Mouse (Mus musculus) left cerebral cortex, adult 11 months (tissue): ENCODE data around the gene Sidt2.

Source experiments
- DNase-seq: peaks from one replicate; pipeline ENCODE4 v3.0.0; 2022; ENCODE audit warnings: low spot score

The Sidt2 gene

DNA sequence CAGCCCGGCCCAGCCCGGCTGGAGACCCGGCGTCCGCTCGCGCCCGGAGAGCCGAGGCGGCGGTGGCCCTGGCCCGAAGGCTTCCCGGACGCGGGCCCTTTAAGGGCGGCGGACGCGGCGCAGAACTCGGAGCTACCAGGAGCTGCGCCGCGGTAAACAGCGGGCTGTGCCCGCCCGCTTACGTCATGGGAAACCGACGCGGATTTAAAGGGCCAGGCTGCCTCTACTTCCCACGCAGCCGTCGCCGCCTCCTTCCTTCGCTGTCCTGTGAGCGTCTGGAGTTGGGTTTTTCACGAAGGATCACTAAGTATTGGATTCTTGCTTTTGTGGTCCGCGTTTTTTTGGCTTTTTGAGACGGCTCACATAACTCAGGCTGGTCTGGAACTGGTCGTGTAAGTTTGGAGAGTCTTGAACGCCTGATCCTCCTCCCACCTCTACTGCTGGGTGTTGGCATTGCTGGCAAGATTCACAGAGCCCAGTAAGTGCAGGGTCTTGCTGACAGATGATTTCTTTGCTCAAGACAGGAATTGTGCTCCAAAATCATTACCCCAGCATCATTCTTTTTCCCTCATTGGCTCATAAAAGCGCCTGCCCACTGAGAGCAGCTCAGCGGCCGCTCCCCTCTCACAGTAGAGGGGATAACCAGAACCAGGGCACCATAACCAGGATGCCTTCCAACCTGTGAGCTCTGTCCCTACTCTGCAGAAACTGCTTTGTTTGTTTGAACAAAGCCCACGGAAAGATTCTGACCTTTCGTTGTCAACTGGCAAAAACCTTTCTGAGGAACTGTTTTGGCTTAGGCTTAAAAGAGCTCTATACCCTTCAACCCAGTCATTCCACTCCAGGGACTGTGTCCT is at the start of gene Sidt2:
Gene Sidt2 (minus strand): TSS at position 152 of the 857 bp plus-strand sequence.
- peak; percentile 86 for DNase-seq

DNA sequence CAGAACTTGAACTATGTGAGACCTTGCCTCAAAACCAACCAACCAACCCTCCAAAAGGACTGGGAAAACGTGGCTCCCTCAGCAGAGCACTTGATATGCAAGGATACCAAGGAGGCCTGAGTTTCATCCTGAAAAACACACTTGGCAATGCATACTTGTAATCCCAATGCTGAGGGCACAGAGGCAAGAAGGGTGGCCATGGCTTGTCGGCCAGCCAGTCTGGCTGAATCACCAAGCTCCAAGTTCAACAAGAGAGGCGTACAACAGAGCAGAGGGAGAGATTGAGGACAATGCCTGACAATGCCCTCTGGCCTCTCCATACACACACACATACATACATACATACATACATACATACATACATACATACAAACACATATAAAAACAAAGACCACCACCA is 49.5 kb upstream of the Sidt2 start:
- no peak for DNase-seq

DNA sequence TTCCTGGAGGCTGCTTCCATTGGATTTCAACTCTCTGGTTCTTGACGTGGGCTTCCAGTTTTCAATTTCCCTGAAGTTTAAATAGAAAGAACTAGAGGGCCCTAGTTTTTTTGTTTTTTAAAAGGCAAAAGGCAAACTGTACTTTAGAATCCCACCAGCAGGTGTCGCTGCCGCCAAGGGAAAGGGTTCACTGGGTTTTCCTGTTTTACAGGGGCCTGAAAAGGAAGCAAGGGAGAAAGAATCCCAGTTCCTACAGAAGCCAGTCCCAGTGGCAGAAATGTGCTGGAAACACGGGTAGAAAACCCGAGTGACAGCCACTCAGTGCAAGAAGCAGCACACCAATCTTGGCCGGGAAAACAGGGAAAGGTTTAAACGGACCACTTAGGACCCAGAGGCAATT is 48.7 kb upstream of the Sidt2 start:
- DNase-seq: no peak

DNA sequence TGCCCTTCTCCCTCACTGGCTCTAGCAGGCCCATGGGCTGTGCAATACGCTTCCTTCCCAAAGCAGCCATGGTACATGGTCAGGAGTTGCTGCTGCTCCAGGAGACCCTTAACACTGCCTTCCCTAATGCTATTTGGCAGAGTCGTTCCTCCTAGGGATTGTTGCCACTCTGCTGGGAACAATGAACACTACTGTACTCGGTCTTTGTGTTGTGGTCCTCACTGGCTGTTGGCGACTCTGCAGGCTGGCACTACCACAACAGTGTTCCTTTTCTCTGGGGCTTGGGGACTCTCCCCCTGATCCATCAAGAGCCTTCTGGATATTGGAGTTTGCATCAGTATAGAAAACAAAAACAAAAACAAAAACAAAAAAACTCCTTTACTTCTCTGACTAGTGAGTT is 44.0 kb upstream of the Sidt2 start:
- DNase-seq: peak; percentile 36

DNA sequence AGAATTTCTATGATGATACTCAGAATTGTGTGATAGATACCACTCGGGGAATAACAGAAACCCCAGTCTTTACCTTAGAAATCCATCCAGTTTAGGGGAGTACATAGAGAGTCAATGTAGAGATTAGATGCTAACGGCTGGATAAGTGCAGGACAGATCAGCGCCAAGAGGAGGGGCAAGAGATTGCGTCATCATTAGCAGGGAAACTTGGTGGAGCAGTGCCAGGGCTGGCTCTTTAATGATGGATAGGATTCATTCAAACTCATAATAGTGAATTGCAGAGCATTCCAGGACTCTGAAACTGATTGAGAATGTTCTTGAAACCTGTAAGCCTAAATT is 30.1 kb upstream of the Sidt2 start:
- peak; percentile 49 for DNase-seq

DNA sequence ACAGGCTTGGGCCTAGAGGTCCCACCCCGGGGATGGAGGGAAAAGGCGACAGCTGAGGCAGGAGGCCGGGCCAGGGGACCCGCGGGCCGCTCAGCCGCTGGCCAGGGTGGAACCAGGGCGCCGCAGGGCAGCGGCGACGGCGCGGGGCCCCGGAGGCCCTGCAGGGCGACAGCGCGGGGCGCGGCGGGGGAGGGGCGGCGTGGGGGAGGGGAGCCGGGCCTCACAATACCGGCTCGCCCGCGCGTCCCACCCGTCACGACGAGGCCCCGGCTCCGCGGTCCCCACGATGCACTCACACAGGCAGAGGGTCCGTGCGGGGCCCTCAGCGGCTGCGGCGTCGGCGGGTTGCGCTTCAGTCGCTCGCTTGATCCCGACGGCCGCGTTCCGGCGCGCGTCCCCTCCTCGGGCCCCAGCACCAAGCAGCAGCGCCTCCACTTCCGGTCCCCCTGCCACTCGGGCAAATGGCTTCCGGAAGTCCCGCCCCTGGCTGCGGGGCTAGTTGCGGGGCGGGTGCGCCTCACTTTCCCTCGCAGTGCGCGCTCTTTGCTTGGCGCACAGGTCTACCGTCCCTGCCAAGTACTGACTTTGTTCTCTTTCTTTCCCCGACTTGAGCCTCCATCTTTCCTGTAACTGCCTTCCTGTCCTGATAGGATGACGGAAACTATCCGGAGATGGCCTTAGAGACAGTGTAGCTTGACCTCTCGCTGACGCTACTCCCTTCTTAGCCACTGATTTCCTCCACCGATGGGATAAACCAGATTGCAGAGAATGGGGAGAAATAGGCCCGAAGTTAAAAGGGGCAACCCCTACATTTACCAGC is 29.6 kb upstream of the Sidt2 start:
- DNase-seq: peak; percentile 81

DNA sequence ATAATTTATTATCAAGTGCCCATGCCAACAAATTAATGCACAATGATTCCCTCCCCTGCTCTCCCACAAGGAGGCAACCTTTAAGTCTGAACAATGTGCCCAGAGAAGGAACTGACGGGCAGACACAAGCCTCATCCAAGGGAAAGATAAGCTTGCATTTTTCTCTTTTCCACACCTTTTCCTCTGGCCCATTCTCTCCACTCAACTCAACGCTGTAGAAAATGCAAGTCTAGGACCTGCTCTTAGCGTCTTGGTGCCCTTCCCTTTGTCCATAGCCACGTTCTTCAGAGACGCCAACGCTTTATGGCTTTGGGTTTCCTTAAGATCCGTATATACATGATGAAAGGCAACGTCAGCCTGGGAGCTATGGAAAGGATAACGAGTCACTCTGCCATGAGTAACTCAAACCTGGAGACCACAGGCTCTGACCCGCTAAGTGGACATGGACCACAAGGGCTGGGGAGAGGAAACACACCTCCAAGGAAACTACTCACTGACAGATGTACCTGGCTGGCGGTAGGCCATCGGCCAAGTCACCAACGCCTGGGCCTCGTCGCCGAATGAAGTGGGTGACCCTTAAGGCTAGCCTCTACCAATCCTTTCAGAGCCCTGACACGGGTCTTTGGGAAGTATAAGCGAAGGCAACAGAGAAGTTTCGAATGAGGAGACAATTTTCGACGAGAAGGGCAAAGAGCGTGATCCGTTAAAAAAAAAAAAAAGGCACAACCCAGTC is 28.8 kb upstream of the Sidt2 start:
- no peak for DNase-seq

DNA sequence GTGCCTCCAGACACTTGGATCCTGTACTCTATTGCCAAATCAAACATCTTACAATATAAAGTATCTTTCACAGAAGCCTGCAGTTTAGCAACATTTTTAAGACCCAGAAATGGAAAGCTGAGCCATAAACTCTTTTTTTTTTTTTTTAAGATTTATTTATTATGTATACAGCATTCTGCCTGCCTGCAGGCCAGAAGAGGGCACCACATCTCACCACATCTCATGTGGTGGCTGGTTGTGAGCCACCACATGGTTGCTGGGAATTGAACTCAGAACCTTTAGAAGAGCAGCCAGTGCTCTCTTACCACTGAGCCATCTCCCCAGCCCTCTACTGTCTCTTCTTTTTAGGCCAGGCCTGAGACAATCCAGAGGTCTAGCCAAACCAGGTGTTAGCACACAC is 26.3 kb upstream of the Sidt2 start:
- DNase-seq: no peak

DNA sequence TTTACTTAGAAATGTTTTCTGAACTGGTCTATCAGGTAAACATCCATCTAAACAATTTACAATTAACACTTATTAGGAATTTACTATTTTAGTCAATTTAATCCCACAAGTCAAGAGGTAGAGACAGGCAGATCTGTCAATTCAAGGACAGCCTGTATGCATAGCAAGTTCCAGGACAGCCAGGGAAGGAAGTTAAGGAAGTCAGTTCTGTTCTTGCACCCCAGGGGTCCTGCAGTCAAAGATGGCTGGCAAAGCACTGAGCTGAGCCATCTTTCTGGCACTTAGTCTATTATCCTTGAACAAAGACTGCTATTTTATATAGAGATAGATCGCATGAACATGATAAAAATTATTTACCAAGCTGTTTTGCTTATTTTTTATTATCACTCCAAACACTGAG is 25.6 kb upstream of the Sidt2 start:
- no peak for DNase-seq

DNA sequence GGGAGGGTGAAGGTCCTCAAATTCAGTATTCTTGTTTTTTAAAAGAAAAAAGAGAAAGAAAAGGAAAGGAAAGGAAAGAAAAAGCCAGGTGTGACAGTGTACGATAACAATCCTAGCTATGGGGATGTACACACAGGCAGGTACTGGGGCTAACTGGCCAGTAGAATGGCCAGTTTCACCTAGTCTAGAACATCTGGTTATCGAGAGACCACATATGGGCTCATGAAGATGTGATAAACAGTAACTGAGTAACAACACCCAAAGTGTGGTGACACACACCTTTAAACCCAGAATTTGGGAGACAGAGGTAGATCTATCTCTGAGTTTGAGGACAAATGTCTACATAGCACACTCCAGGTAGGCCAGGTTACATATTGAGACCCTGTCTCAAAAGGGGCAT is 24.7 kb upstream of the Sidt2 start:
- no peak for DNase-seq

DNA sequence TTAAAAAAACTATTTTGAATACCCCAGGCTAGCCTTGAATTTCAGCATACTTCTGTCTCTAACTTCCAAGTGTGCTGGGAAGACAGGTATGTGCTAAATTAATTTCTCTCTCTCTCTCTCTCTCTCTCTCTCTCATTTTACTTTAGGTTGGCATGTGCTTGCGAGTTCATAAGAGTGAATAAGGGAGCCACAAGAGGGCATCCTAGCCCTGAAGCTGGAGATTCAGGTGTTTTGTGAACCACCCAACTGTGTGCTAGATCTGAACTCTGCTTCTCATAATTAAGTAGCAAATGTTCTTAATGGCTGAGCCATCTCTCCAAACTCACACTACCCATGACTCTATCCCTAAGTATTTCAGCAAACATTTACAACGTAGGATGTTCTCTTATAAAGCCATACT is 21.8 kb upstream of the Sidt2 start:
- DNase-seq: no peak

DNA sequence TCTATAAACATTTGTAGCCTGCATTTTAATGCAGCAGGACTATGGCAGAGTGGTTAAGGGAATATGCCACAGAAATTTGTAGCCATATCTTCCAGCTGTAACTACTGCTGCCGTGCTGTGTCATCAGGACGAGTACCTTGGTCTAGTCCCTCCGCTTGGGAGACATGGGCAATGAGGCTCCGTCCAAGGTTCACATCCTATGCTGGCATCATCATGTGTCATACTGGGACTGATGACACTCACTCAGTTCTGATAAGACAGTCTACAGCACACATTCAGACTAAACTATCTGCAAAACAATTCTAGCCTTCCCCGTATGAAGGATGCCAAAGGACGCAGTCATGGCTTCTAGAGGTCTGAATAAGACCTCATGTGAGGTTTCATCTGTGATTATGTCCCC is 8.5 kb upstream of the Sidt2 start:
- DNase-seq: no peak

DNA sequence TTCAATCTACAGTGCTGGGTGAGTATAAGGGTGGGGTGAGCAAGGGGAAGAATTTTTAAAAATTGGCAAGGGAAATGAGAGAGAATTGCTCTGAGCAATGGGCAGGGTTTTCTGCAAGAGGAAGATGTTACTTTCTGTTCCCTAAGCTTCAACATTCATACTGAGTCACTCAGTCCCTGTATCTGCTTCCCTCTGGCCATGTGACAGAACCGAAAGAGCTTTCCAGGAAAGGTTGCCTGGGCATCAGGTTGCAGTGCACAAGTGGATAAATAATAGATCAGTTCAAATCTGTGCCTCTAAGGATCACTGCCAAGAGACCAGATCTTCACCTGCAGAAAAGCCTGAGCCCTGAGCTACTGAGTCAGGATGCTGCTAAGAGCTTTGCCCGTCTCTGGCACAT is 6.8 kb upstream of the Sidt2 start:
- DNase-seq: no peak

DNA sequence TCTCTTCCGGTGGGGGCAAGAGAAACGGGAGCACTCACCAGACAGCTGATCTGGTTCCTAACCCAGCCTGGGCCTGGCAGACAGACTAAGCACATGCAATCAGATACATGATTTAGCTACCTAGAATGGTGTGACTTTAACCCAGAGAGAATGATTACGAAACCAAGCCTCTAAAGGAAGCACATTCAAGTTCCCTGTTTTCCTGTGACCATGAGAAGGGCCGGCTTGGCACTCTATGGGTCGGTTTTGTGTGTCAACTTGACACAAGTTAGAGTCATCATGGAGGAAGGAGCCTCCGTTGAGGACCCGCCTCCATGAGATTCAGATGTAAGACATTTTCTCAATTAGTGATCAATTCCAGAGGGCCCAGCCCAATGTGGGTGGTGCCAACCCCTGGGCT is 4.6 kb upstream of the Sidt2 start:
- DNase-seq: no peak

DNA sequence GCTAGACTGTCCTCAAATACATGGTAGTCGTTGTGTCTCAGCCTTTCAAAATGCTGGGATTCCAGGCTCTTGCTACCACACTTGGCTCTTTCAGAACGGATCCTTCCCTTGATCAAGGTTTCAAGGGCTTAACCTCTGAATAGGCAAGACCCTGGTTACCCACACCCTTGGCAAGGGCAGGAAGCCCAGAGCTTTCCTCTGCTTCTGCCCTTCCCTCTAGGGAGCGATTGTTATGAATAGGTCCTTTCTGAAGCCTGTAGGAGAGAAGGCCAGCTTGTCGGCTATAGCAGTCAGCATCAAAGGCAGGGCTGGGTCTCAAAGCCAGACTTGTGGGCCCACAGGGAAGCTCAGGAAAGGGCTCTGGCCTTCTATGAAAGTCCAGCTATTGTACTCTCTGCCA is 3.8 kb upstream of the Sidt2 start:
- DNase-seq: no peak

DNA sequence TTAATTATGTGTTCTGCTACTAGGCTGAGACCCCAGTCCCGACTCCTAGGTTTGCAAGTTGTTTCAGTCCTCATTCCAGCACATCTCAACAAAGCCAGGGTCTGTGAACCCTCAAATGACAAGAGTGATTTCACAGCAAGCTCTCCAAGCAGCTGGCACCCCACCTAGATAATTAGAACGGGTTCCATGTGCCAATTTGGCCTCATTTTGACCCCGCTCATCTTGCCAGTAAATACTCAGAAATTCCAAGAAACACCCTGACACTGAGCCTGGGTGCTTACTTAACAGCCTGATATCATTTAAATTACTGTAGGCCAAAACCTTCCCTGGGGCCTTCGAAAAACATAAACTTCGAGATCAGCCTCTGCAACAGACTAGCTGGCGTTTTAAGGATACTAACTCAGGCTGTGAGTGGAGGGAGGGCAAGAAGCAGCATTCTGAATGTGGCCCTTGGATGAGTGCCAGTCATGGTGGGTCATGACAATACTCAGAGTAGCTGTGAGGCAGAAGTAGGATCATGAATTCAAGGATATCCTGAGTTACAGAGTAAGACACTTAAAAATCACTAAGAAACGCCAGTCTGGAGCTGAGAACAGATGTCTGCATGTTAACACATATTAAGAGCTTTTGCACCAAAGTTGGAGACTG is 3.1 kb upstream of the Sidt2 start:
- DNase-seq: no peak

DNA sequence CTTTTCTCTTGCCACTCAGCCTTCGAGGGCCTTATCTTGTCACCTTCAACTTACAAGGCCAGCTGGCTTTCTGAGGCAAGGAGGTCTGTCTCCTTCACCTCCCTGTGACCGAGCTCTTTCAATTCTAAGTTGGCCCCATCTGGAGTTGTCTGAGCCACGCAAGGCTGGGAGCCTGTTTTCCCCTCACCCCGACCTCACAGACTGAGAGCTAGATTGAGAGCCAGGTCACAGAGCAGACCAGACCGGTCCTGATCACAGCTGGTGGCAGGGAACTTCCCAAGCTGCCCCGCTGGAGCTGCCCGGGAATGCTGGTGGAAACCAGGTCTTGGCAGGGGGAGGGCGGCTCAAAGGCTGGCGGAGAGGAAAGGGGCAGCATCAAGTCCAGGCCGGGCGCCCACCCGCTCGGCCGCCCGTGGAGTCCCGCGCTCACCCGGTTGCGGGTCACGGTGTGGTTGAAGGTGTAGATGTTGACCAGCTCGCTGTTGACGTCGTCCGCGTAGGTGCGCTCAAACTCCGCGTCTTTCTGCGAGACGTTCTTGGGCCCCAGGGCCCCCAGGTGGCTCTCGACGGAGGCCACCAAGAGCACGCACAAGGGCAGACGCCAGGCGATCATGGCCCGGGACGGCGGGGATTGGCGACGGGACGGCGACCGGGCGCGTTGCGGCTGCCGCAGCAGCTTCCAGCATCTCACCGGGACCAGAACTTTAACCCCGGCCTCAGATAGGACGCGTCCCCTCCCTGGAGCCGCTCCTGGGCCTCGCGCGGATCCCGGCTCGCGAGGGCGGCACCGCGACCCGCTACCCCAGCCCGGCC is 558 bp downstream of the Sidt2 start:
- no peak for DNase-seq

DNA sequence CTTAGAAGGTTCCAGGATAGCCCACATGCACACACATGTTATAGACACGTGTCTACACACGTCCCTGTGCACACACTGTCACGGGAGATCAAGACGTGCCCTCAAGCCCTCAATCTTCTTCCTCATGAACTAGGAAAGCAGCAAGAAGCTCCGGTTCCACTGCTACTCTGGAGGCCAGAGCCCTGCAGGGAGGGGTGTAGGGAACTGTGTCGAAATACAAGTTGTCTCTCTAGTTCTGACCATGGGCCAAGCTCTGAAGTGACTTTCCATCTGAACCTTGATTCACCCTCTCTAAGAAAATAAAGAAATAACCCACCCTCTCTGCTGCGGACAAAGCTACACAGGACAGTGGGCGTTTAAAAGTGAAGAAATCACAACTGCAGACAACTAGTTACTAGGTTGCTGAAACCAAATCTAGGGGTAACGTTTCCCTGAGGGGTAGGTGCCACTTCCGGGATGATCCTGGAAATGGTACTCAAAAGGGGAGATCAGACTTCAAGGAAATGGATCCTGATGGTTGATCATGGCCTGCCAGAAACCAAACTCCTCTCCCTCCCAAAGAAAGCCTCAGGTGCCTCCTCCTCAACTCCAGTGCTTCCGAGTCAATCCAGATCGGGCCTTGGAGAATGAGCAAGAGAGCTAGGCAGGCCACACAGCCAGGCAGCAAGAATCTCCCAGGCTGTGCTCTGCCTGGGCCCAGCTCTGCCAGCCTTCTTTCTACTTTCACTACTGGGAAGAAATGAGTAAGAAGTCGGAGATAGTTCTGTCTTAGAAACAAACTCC is 1.4 kb downstream of the Sidt2 start:
- no peak for DNase-seq

DNA sequence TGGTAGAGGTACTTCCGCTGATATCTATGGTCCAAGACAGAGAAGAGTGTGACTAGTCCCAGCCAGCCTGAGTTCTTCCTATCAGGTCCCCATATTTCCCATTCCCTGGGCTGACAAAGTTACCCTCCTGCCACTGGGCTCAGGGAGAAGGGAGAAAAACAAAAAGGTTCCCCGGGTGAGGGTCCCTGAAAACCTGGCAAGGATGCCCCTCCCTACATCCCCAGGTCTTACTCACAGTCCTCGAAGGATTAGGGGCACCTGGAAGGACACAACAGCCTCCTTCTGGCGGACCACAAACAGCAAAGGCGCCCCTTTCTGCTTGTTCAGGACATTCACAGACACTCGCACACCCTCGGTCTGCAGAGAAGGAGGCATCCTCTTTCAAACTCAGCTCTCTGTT is 2.2 kb downstream of the Sidt2 start:
- no peak for DNase-seq

DNA sequence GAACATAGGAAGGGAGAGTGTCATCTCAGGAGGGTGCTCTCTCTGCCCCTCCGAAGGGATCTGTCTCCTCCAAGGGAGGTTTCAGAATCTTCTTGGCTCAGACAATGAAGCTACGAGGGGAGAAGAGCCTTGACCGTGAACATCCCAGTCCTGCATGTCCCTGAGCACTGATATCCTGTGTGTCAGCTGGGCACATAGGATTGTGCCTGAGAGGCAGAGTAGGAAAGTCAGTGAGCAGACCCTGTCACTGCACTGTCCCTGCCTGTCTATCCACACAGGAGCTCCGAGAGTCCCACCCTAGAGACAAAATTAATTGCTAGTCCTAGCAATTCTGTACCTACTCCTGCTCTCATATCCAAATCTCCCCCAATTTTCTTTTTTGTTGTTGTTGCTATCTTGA is 3.0 kb downstream of the Sidt2 start:
- no peak for DNase-seq

DNA sequence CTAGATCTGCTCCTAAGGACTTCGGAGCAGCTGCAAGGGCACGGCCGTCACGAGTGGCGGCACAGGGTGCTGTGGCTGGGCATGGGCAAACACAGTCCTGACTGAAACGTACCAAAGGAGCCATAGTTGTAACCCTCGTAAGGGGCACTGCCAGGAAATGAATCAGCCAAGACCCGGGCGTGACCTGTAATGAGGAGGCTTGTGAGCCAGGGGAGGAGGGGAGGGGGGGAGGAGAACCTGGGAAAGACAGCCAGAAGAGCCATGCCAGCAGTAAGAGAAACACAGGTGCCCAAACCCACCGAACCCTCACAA is 8.2 kb downstream of the Sidt2 start:
- no peak for DNase-seq
